Mouse (Mus musculus) cerebellum, postnatal 4 days (tissue): ENCODE measurements at regions not wholly inside any gene's neighbourhood (a gene's known extent, or its start where the extent isn't known, plus 50 kb on each side); places are given as distances from the start of the nearest gene placed in this dataset.

ENCODE experiments used
- DNase-seq, 2 experiments: peaks; one replicate each; pipeline ENCODE4 v3.0.0; 2022; ENCODE audit warnings: low spot score in 2 of 2, mixed read lengths in 1 of 2

- no peak for DNase-seq
These were observed 117.5 kb upstream of the Lhx5 start for GRCm38 (mm10) chr5:120313984-120314383.

- DNase-seq, result no peak
These were observed 116.4 kb upstream of the Lhx5 start for GRCm38 (mm10) chr5:120315116-120315515.

- DNase-seq, result no peak
These were observed 112.5 kb upstream of the Lhx5 start for GRCm38 (mm10) chr5:120318951-120319350.

- no peak for DNase-seq
These were observed 109.3 kb upstream of the Lhx5 start for GRCm38 (mm10) chr5:120322031-120322731.

GRCm38 (mm10) chr5:120322732-120323316 is 108.7 kb upstream of the Lhx5 start:
- no peak for DNase-seq

- no peak for DNase-seq
These were observed 107.4 kb upstream of the Lhx5 start for GRCm38 (mm10) chr5:120324111-120324510.

GRCm38 (mm10) chr5:120325386-120325910 is 106.1 kb upstream of the Lhx5 start:
- DNase-seq, result no peak

- DNase-seq, result peak in 1 of 2 experiments; percentile 68
These were observed 99.5 kb upstream of the Lhx5 start for GRCm38 (mm10) chr5:120332030-120332429.

- DNase-seq, result no peak
These were observed 92.3 kb upstream of the Lhx5 start for GRCm38 (mm10) chr5:120339162-120339561.

- DNase-seq, result peak in 1 of 2 experiments; percentile 30
These were observed 90.7 kb upstream of the Lhx5 start for GRCm38 (mm10) chr5:120340696-120341231.

- no peak for DNase-seq
These were observed 81.0 kb upstream of the Lhx5 start for GRCm38 (mm10) chr5:120350461-120350860.

GRCm38 (mm10) chr5:120351827-120352226 is 79.7 kb upstream of the Lhx5 start:
- no peak for DNase-seq

- DNase-seq, result no peak
These were observed 77.8 kb upstream of the Lhx5 start for GRCm38 (mm10) chr5:120353657-120354056.

GRCm38 (mm10) chr5:120356950-120357349 is 74.5 kb upstream of the Lhx5 start:
- DNase-seq, result no peak

GRCm38 (mm10) chr5:120358084-120358690 is 73.3 kb upstream of the Lhx5 start:
- peak in 1 of 2 experiments; percentile 51 for DNase-seq

GRCm38 (mm10) chr5:120365950-120366467 is 65.5 kb upstream of the Lhx5 start:
- DNase-seq, result no peak

- no peak for DNase-seq
These were observed 62.7 kb upstream of the Lhx5 start for GRCm38 (mm10) chr5:120368797-120369196.

- no peak for DNase-seq
These were observed 60.2 kb upstream of the Lhx5 start for GRCm38 (mm10) chr5:120371176-120371819.

GRCm38 (mm10) chr5:120373426-120373825 is 58.1 kb upstream of the Lhx5 start:
- DNase-seq, result no peak
